Mouse (Mus musculus) brown adipose tissue, adult 24 weeks (tissue): ENCODE results near the gene Gadl1. TPM values are rescaled to one million over a fixed set of nuclear protein-coding genes. Genes with fewer than 3 reads are reported as not detected.
"Not testable (repeated sequence)": the region's sequence is repeated elsewhere in the genome, so short reads cannot be mapped to it uniquely, and the experiment has no call there.

Experiments
- H3K27ac ChIP-seq: fragments of 200-500 bp; replicated peaks from 2 replicates; pipeline ENCODE4 v1.5.1; 2012; ENCODE audit warnings: low read depth, mild to moderate bottlenecking, low read length
- H3K4me1 ChIP-seq: fragments of 200-500 bp; 2 replicates; pipeline ENCODE4 v1.6.1; 2012; ENCODE audit warnings: low read length, mixed read lengths; ENCODE audit not compliant: control insufficient read depth, insufficient read depth, insufficient read length
- H3K4me3 ChIP-seq: fragments of 200-500 bp; 2 replicates; pipeline ENCODE4 v1.5.1; 2012; ENCODE audit warnings: low read depth, mild to moderate bottlenecking, low read length, moderate library complexity; ENCODE audit not compliant: insufficient read depth
- polyA plus RNA-seq: library from polyadenylated mRNA; stranded (reverse); fragments of >200 nt; gene quantifications from 2 replicates; pipeline ENCODE4 v1.2.4, GENCODE M21; 2012; ENCODE audit not compliant: missing spikeins, insufficient read depth, insufficient read length

Gadl1 gene
- polyA plus RNA-seq, 1 experiment, result not detected

- no peak overlapping the region for H3K4me3 ChIP-seq
- no peaks in the 10 kb centered on the region for H3K4me1 ChIP-seq
- no peak overlapping the region for H3K27ac ChIP-seq
These were observed 123.5 kb downstream of the Gadl1 start for GRCm38 (mm10) chr9:116032711-116033110.

- Histone ChIP-seq H3K4me1 (no peaks in the 10 kb centered on the region), H3K4me3 (no peak overlapping the region), H3K27ac (no peak overlapping the region)
These were observed 129.0 kb downstream of the Gadl1 start for GRCm38 (mm10) chr9:116038275-116038674.

- H3K27ac ChIP-seq, result no peak overlapping the region
- H3K4me1 ChIP-seq, result no peaks in the 10 kb centered on the region
- no peak overlapping the region for H3K4me3 ChIP-seq
These were observed 130.7 kb downstream of the Gadl1 start for GRCm38 (mm10) chr9:116039981-116040380.

- H3K4me1 ChIP-seq, H3K4me3 ChIP-seq, H3K27ac ChIP-seq: not testable (repeated sequence)
These were observed 131.6 kb downstream of the Gadl1 start for GRCm38 (mm10) chr9:116040852-116041251.

GRCm38 (mm10) chr9:116041369-116041768 lies 132.1 kb downstream of the Gadl1 start:
- Histone ChIP-seq H3K4me1 (no peaks in the 10 kb centered on the region), H3K27ac (no peak overlapping the region), H3K4me3 (no peak overlapping the region)

GRCm38 (mm10) chr9:116041787-116042186 lies 132.5 kb downstream of the Gadl1 start:
- Histone ChIP-seq H3K27ac (no peak overlapping the region), H3K4me3 (no peak overlapping the region), H3K4me1 (no peaks in the 10 kb centered on the region)

- Histone ChIP-seq H3K4me1 (no peaks in the 10 kb centered on the region), H3K4me3 (no peak overlapping the region), H3K27ac (no peak overlapping the region)
These were observed 140.7 kb downstream of the Gadl1 start for GRCm38 (mm10) chr9:116049985-116050384.

GRCm38 (mm10) chr9:116053976-116054375 lies 144.7 kb downstream of the Gadl1 start:
- Histone ChIP-seq H3K27ac (no peak overlapping the region), H3K4me1 (no peaks in the 10 kb centered on the region), H3K4me3 (no peak overlapping the region)

GRCm38 (mm10) chr9:116058475-116058874 lies 149.2 kb downstream of the Gadl1 start:
- Histone ChIP-seq H3K4me1 (no peaks in the 10 kb centered on the region), H3K4me3 (no peak overlapping the region), H3K27ac (no peak overlapping the region)

- Histone ChIP-seq H3K4me3 (no peak overlapping the region), H3K4me1 (no peaks in the 10 kb centered on the region), H3K27ac (no peak overlapping the region)
These were observed 149.9 kb downstream of the Gadl1 start for GRCm38 (mm10) chr9:116059156-116059555.

- Histone ChIP-seq H3K27ac (no peak overlapping the region), H3K4me3 (no peak overlapping the region), H3K4me1 (no peaks in the 10 kb centered on the region)
These were observed 151.4 kb downstream of the Gadl1 start for GRCm38 (mm10) chr9:116060691-116061090.

GRCm38 (mm10) chr9:116064774-116065173 lies 155.5 kb downstream of the Gadl1 start:
- no peaks in the 10 kb centered on the region for H3K4me1 ChIP-seq
- no peak overlapping the region for H3K27ac ChIP-seq
- no peak overlapping the region for H3K4me3 ChIP-seq

GRCm38 (mm10) chr9:116071561-116071960 lies 162.3 kb downstream of the Gadl1 start:
- H3K4me1 ChIP-seq, result not testable (repeated sequence)

GRCm38 (mm10) chr9:116076163-116076562 lies 166.9 kb downstream of the Gadl1 start:
- H3K4me1 ChIP-seq, result no peaks in the 10 kb centered on the region
- no peak overlapping the region for H3K27ac ChIP-seq
- no peak overlapping the region for H3K4me3 ChIP-seq

More at GRCm38 (mm10) chr9:116071561-116071960, 162.3 kb downstream of the Gadl1 start:
- not testable (repeated sequence) for H3K27ac ChIP-seq, H3K4me3 ChIP-seq

- H3K27ac ChIP-seq, result no peak overlapping the region
- H3K4me3 ChIP-seq, result no peak overlapping the region
- H3K4me1 ChIP-seq, result no peaks in the 10 kb centered on the region
These were observed 167.7 kb downstream of the Gadl1 start for GRCm38 (mm10) chr9:116076946-116077345.

- Histone ChIP-seq H3K27ac (no peak overlapping the region), H3K4me1 (no peaks in the 10 kb centered on the region), H3K4me3 (no peak overlapping the region)
These were observed 168.2 kb downstream of the Gadl1 start for GRCm38 (mm10) chr9:116077419-116077818.

- Histone ChIP-seq H3K4me3 (no peak overlapping the region), H3K27ac (no peak overlapping the region), H3K4me1 (peaks cover 7% of the 10 kb centered on the region)
These were observed 172.5 kb downstream of the Gadl1 start for GRCm38 (mm10) chr9:116081781-116082180.
